Mouse (Mus musculus): Measurements from ENCODE around the gene Gas7. TPM values are rescaled to one million over a fixed set of nuclear protein-coding genes. Genes with fewer than 3 reads are reported as not detected.

The Gas7 gene
- polyA plus RNA-seq, 1 experiment from 2014 or later: 3.3 TPM

DNA sequence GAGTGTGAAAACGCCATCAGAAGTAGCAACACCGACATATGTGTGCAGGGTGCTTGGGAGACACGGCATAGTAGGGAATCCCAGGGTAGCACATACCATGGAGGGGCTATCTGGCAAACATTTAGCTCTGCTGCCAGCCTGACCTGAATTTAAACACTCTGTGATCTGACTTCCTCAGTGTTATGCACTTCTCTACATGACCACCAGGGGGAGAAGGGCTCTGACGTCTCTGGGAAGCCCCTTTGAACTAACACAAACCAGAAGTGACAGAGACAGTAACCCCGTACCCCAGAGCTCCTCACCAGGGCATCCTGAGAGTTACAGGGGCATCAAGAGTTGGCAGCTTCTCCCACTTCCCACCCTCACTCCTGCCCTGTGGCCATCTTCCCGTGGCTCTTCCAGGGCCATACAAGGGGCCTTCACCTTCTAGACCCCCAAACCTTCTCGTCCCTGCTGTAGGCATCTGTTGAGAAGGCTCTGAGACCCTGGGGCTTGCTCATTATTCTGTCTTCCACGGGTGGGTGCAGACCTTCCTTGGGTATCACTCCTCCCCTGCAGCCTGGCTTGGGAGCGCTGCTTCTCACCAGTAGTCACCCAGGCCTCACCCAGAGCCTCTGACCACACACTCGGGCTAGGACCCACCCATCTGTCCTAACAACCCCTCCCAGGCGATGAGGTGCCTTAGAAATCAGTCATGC is 202.6 kb downstream of the Gas7 start:
- Histone ChIP-seq H3K9me3 (replicated peaks; ENCODE audit: control insufficient read depth, low read length) (no peaks in the 10 kb centered on the region), H3K4me2 (ENCODE audit: low read depth, low read length) (no peak overlapping the region), H3K9ac (replicated peaks; ENCODE audit: low read length) (no peak overlapping the region), H3K27me3 (ENCODE audit: control insufficient read depth, insufficient read depth, low read length) (no peaks in the 10 kb centered on the region), H3K4me3 (ENCODE audit: low read depth, low read length) (no peak overlapping the region), H3K36me3 (replicated peaks; ENCODE audit: control insufficient read depth, insufficient read depth, low read depth, low read length) (no peaks in the 10 kb centered on the region), H3K27ac (replicated peaks; ENCODE audit: low read depth, low read length) (no peak overlapping the region), H3K4me1 (ENCODE audit: control insufficient read depth, insufficient read depth, low read length) (no peaks in the 10 kb centered on the region)
- DNase-seq (ENCODE audit: low spot score): peak; percentile 75
- WGBS: 45% methylated on average over 11 of the region's 11 CpGs
- 0 out of 2 replicates have a peak, but pooled peaks have one; percentile 47 for ATAC-seq (replicated peaks; ENCODE audit: insufficient number of reproducible peaks, low FRiP score, low TSS enrichment, low read depth)

GRCm38 (mm10) chr11:67661465-67661864 is 206.2 kb downstream of the Gas7 start:
- ATAC-seq (replicated peaks; ENCODE audit: insufficient number of reproducible peaks, low FRiP score, low TSS enrichment, low read depth): no peak
- no peak overlapping the region for H3K4me2 ChIP-seq (ENCODE audit: low read depth, low read length)
- no peaks in the 10 kb centered on the region for H3K9me3 ChIP-seq (replicated peaks; ENCODE audit: control insufficient read depth, low read length)
- H3K36me3 ChIP-seq (replicated peaks; ENCODE audit: control insufficient read depth, insufficient read depth, low read depth, low read length): no peaks in the 10 kb centered on the region
- H3K27me3 ChIP-seq (ENCODE audit: control insufficient read depth, insufficient read depth, low read length): no peaks in the 10 kb centered on the region
- WGBS: 91% methylated on average over 8 of the region's 8 CpGs
- H3K4me1 ChIP-seq (ENCODE audit: control insufficient read depth, insufficient read depth, low read length): no peaks in the 10 kb centered on the region
- no peak overlapping the region for H3K4me3 ChIP-seq (ENCODE audit: low read depth, low read length)
- no peak overlapping the region for H3K27ac ChIP-seq (replicated peaks; ENCODE audit: low read depth, low read length)
- no peak overlapping the region for H3K9ac ChIP-seq (replicated peaks; ENCODE audit: low read length)
- no peak for DNase-seq (ENCODE audit: low spot score)

DNA sequence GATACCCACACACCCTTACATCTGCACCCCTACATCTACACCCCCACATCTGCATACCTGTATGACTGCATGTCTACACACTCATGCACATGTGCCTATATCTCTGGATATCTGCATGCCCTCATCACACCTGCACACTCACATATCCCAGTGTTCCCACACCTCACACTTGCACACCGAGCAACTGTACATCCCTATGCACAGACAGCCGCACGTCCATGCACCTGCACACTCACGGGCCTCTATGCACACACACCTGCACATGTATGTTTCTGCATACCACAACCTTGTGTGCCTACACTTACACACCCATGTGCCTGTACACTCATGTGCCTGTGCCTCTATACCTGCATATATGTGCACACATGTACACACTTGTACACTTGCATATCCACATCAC is 208.2 kb downstream of the Gas7 start:
- Histone ChIP-seq H3K4me3 (ENCODE audit: low read depth, low read length) (no peak overlapping the region), H3K4me2 (ENCODE audit: low read depth, low read length) (no peak overlapping the region), H3K4me1 (ENCODE audit: control insufficient read depth, insufficient read depth, low read length) (no peaks in the 10 kb centered on the region), H3K36me3 (replicated peaks; ENCODE audit: control insufficient read depth, insufficient read depth, low read depth, low read length) (no peaks in the 10 kb centered on the region), H3K27ac (replicated peaks; ENCODE audit: low read depth, low read length) (no peak overlapping the region), H3K9me3 (replicated peaks; ENCODE audit: control insufficient read depth, low read length) (no peaks in the 10 kb centered on the region), H3K27me3 (ENCODE audit: control insufficient read depth, insufficient read depth, low read length) (no peaks in the 10 kb centered on the region), H3K9ac (replicated peaks; ENCODE audit: low read length) (no peak overlapping the region)
- WGBS: 94% methylated on average over 4 of the region's 4 CpGs
- ATAC-seq (replicated peaks; ENCODE audit: insufficient number of reproducible peaks, low FRiP score, low TSS enrichment, low read depth) (no peak), DNase-seq (ENCODE audit: low spot score) (no peak)

DNA sequence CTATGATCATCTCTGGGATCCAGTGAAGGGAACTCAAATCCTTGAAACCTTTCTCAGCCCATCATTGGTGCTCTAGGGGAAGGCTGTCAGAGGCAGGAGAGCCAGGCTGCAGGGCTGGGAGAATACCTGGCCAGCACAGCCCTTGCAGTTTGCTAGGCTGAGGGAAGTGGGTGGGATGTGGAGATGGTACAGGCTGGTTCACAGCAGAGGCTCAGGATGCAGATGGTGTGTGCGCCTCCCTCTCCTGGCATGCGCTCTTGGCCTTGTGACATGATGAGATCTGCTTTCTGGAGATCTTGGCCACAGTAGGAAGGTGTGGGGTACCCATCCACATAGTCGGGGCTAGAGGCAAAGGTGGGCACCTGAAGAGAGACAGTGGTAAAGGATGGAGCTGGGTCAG is 209.0 kb downstream of the Gas7 start:
- WGBS: 90% methylated on average over 3 of the region's 3 CpGs

DNA sequence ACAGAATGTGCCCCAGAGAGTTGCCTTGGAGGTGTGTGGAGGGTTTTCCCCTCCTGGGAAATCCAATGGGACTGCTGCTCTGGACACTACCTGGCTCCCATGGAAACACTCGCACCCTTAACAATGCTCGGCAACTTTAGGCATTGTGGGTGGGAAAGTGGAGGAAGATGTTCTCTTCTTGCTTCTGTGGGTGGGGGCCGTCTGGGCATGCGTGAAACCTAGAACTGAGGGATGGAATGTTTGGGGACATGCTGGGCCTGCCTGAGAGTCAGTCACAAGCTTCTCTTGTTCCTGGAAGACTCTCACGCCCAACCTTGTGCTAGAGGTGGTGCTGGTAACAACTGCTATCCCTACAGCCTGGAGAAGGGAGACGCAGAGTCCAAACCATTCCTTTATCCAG is 209.7 kb downstream of the Gas7 start:
- Histone ChIP-seq H3K27me3 (ENCODE audit: control insufficient read depth, insufficient read depth, low read length) (no peaks in the 10 kb centered on the region), H3K4me1 (ENCODE audit: control insufficient read depth, insufficient read depth, low read length) (no peaks in the 10 kb centered on the region), H3K4me2 (ENCODE audit: low read depth, low read length) (no peak overlapping the region), H3K4me3 (ENCODE audit: low read depth, low read length) (no peak overlapping the region), H3K9ac (replicated peaks; ENCODE audit: low read length) (no peak overlapping the region), H3K27ac (replicated peaks; ENCODE audit: low read depth, low read length) (no peak overlapping the region), H3K36me3 (replicated peaks; ENCODE audit: control insufficient read depth, insufficient read depth, low read depth, low read length) (no peaks in the 10 kb centered on the region), H3K9me3 (replicated peaks; ENCODE audit: control insufficient read depth, low read length) (no peaks in the 10 kb centered on the region)
- 83% methylated on average over 6 of the region's 6 CpGs for WGBS
- no peak for DNase-seq (ENCODE audit: low spot score)
- ATAC-seq (replicated peaks; ENCODE audit: insufficient number of reproducible peaks, low FRiP score, low TSS enrichment, low read depth): no peak

More for the DNA sequence above, 209.0 kb downstream of the Gas7 start:
- no peak for DNase-seq (ENCODE audit: low spot score)
- no peak for ATAC-seq (replicated peaks; ENCODE audit: insufficient number of reproducible peaks, low FRiP score, low TSS enrichment, low read depth)
- no peaks in the 10 kb centered on the region for H3K9me3 ChIP-seq (replicated peaks; ENCODE audit: control insufficient read depth, low read length)
- H3K4me3 ChIP-seq (ENCODE audit: low read depth, low read length): no peak overlapping the region
- H3K27ac ChIP-seq (replicated peaks; ENCODE audit: low read depth, low read length): no peak overlapping the region
- H3K27me3 ChIP-seq (ENCODE audit: control insufficient read depth, insufficient read depth, low read length): no peaks in the 10 kb centered on the region
- H3K36me3 ChIP-seq (replicated peaks; ENCODE audit: control insufficient read depth, insufficient read depth, low read depth, low read length): no peaks in the 10 kb centered on the region
- no peaks in the 10 kb centered on the region for H3K4me1 ChIP-seq (ENCODE audit: control insufficient read depth, insufficient read depth, low read length)
- H3K4me2 ChIP-seq (ENCODE audit: low read depth, low read length): no peak overlapping the region
- H3K9ac ChIP-seq (replicated peaks; ENCODE audit: low read length): no peak overlapping the region

- Histone ChIP-seq H3K9ac (replicated peaks; ENCODE audit: low read length) (no peak overlapping the region), H3K27ac (replicated peaks; ENCODE audit: low read depth, low read length) (no peak overlapping the region), H3K9me3 (replicated peaks; ENCODE audit: control insufficient read depth, low read length) (no peaks in the 10 kb centered on the region), H3K27me3 (ENCODE audit: control insufficient read depth, insufficient read depth, low read length) (no peaks in the 10 kb centered on the region), H3K4me1 (ENCODE audit: control insufficient read depth, insufficient read depth, low read length) (no peaks in the 10 kb centered on the region), H3K4me2 (ENCODE audit: low read depth, low read length) (no peak overlapping the region), H3K4me3 (ENCODE audit: low read depth, low read length) (no peak overlapping the region), H3K36me3 (replicated peaks; ENCODE audit: control insufficient read depth, insufficient read depth, low read depth, low read length) (no peaks in the 10 kb centered on the region)
- 80% methylated on average over 5 of the region's 5 CpGs for WGBS
- ATAC-seq (replicated peaks; ENCODE audit: insufficient number of reproducible peaks, low FRiP score, low TSS enrichment, low read depth) (no peak), DNase-seq (ENCODE audit: low spot score) (no peak)
Measured at GRCm38 (mm10) chr11:67666129-67666528, 210.9 kb downstream of the Gas7 start.

DNA sequence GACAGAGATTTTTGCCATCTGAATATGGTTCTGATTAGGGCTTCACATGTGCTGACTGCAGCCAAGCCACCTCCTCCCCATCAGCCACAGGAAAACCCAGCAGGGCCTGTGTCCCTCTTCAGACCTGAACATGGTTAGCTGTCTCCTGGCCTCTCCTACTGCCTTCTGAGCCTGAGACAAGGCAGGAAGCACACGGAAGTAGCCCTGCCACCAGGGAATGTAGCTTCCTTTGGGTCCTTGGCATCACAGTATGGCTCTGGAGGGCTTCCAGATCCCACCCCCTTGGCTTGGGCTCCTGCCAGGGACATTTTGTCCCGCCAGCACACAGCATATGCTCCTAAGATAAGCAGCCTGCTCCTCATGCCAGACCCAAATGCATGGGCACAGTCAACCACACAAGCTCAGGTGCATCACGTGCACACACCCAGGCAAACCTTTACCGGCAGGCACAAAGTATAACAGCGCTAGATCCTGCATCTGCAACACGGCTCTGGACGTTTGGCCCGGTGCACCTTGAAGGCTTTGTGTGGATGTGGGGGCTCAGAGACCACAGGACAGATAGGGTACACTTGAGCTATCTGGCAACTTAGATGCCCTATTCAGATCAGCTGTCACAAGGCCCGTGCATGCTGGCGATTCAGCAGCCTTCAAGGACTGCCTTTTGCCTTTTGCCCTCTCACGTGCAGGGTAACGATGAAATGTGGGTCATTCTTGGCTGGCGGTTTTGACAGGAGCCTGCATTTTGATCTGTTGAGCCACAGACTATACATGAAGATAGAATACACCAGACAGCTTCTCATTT is 212.5 kb downstream of the Gas7 start:
- no peak for ATAC-seq (replicated peaks; ENCODE audit: insufficient number of reproducible peaks, low FRiP score, low TSS enrichment, low read depth)

DNA sequence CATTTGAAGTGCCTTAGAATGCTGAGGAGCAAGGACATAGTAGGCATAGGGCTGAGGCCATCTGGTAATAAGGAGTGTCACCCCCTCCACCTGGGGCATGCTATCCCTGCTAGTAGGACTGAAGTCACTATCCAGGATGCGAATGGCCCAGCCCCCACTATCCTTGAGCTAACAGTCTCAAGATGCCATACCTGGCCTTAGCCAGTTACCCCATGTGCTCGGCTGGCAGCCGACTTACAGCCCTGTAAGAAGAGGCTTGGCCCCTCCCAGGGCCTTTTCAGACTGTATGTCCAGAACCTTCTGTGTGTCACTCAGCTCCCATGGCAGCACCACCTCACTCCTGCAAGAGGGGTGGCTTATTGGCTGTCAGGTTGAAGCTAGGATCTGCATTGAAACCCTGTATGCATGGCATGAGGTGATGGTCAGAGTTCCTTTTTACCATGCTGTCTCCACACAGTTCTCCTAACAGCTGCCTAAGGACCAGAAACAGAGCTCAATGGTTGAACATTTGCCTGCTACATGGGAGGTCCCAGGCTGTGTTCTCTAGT is 213.3 kb downstream of the Gas7 start:
- no peaks in the 10 kb centered on the region for H3K9me3 ChIP-seq (replicated peaks; ENCODE audit: control insufficient read depth, low read length)
- ATAC-seq (replicated peaks; ENCODE audit: insufficient number of reproducible peaks, low FRiP score, low TSS enrichment, low read depth): no peak
- H3K36me3 ChIP-seq (replicated peaks; ENCODE audit: control insufficient read depth, insufficient read depth, low read depth, low read length): no peaks in the 10 kb centered on the region
- H3K27ac ChIP-seq (replicated peaks; ENCODE audit: low read depth, low read length): no peak overlapping the region
- H3K27me3 ChIP-seq (ENCODE audit: control insufficient read depth, insufficient read depth, low read length): no peaks in the 10 kb centered on the region
- 79% methylated on average over 3 of the region's 3 CpGs for WGBS
- no peak overlapping the region for H3K4me3 ChIP-seq (ENCODE audit: low read depth, low read length)
- no peak overlapping the region for H3K9ac ChIP-seq (replicated peaks; ENCODE audit: low read length)
- H3K4me2 ChIP-seq (ENCODE audit: low read depth, low read length): no peak overlapping the region
- DNase-seq (ENCODE audit: low spot score): no peak
- H3K4me1 ChIP-seq (ENCODE audit: control insufficient read depth, insufficient read depth, low read length): no peaks in the 10 kb centered on the region

More for the DNA sequence above, 212.5 kb downstream of the Gas7 start:
- Histone ChIP-seq H3K36me3 (replicated peaks; ENCODE audit: control insufficient read depth, insufficient read depth, low read depth, low read length) (no peaks in the 10 kb centered on the region), H3K27ac (replicated peaks; ENCODE audit: low read depth, low read length) (no peak overlapping the region), H3K27me3 (ENCODE audit: control insufficient read depth, insufficient read depth, low read length) (no peaks in the 10 kb centered on the region), H3K4me3 (ENCODE audit: low read depth, low read length) (no peak overlapping the region), H3K4me1 (ENCODE audit: control insufficient read depth, insufficient read depth, low read length) (no peaks in the 10 kb centered on the region), H3K4me2 (ENCODE audit: low read depth, low read length) (no peak overlapping the region), H3K9me3 (replicated peaks; ENCODE audit: control insufficient read depth, low read length) (no peaks in the 10 kb centered on the region), H3K9ac (replicated peaks; ENCODE audit: low read length) (no peak overlapping the region)
- WGBS: 84% methylated on average over 13 of the region's 13 CpGs
- DNase-seq (ENCODE audit: low spot score): no peak

All from embryonic facial prominence, embryonic 11.5 days (tissue).